Mouse (Mus musculus) common myeloid progenitor, adult 5-6 weeks (primary cell): Measurements from ENCODE around the gene Flt1. TPM values are rescaled to one million over a fixed set of nuclear protein-coding genes. Genes with fewer than 3 reads are reported as not detected.

Experiments
- ATAC-seq: replicated peaks from 2 replicates; pipeline ENCODE4 v1.8.0; 2016; ENCODE audit warnings: low read depth, mild to moderate bottlenecking, moderate TSS enrichment, inconsistent platforms; ENCODE audit not compliant: poor library complexity, severe bottlenecking
- total RNA-seq: library from RNA; stranded (forward); fragments of 200-1000, 187-1606 nt; gene quantifications from 2 replicates; pipeline ENCODE4 v1.2.3, GENCODE M21; 2017

Gene Flt1
- 0.23 TPM in 1 of 2 replicates, not detected in the other for total RNA-seq

DNA sequence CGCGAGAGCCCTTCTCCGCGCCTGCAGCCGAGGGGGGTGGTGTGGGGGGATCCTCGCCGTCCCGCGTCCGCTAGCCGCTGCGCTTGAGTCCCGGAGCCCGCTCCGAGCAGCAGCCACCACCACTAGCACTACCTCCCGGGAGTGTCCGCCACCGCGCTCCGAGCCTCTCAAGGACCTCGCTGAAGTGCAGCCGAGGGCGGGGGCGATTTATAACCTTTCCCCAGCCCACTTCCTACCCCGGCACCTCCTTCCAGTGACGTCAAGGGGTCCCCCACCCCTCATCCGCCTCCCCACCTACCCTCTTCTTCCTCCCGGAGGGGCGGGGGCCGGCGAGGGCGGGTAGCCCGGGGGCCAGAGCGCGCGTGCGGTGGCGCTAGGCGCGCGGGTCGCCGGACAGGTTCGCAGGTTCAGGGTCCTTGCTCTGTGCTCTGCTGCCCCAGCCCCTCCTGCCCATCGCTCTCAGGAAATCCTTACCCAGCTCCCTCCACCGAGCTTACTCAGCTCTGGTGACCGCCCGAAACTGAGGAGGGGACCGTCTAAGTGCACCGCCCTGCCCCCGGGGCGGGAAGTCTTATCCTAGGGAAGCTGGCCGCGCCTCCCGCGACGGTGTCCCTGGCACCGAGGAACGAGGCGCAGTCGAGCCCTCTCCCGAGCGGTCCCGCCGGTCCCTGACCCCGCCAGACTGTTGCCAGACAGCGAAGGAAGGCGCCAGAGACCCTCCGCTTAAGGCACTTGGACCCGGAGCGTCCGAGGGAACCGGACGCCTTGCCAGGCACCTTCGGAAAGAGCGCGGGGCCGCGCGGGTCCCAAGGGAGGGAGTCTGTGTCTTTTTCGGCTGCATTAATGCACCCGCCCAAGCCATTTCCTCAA is at the start of gene Flt1:
Gene Flt1 (minus strand): TSS at position 181 of the 870 bp plus-strand sequence.
- no peak for ATAC-seq

DNA sequence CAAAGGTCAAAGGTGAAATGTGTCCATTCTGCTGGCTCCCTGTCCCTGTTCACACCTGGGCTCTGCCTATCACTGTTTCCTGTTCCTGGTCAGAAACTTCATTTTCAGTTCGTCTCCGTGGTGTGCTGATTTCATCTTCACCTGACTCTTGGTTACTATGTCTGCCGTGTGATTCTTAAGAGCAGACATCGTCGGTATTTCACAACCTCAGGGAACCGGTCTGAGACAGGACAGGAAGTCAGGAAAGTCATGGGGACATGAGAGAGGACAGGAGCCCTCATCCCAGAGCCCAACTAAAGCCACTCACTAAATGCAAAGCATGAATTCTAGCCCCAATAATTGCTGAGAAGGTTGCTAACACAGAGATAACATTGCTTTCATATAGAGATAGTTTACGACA is 49.4 kb upstream of the Flt1 start:
- ATAC-seq: peak; percentile 45; the same call in 1 of the 2 replicates

DNA sequence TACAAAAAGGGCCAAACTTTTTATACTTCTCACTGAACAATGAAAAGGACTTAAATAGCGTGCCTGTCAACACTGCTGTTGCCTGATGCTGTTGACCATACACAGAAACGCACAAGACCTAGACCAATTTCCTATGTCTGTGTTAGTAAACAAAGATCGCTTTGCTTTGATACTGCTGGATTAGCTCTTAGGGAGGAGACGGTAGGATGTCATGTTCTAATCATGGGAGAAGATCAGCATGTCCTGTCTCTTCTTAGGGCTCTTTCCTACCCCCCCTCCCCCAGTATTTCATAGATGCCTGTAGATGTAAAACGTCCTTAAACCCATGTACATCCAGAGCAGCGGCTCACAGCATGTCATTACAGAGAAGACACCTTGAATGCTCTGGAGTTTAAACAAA is 44.1 kb upstream of the Flt1 start:
- no peak for ATAC-seq

DNA sequence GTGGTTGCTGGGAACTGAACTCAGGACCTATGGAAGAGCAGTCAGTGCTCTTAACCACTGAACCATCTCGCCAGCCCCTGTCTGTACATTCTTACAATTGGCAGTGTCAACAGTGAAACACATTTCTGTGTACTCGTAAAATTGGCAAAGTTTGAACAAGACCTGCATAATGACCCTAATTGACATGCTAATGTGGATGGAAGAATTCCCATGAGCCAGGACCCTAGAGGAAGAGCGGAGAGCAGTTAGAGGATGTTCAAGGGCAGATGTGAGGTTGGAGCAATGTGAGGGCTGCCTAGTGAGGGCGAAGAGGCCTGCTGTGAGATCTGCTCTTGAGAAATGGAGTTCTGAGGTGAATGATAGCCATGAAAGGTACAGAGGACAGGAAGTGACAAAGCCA is 38.2 kb upstream of the Flt1 start:
- ATAC-seq: no peak

DNA sequence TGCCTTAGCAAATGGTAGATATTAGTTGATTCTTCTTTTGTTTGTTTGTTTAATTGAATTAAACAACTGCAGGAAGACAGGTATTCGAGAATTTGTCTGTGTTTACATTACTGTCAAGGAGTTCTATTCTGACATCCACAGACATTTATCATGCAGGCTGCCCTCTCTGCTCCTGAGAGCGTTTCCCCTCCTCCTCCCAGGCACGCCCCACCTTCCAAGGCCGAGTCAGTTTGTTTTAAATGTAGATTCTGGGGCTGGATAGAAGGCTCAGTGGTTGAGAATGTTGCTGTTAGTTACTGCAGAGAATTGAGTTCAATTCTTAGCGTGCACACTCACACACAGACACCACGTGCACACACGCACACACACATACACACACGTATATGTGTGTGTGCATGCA is 36.2 kb upstream of the Flt1 start:
- no peak for ATAC-seq

DNA sequence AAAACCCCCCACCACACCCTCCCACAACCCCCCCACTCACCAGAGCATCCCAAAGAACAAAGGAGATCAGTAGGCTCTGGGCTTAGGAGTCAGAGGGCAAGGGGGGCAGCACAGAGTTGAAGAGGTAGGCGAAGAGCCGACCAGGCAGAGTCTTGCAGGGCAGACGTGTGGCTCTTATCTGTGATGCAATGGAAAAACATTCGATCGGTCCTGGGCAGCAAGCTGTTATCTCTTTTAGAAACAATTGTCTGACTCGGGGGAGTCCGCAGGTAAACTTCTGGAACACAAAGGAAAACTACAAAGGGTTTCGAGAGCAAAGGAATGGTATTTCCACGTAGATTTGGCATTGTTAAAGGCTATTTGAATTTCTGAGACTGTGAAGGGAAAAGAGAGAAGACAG is 35.5 kb upstream of the Flt1 start:
- ATAC-seq: no peak

DNA sequence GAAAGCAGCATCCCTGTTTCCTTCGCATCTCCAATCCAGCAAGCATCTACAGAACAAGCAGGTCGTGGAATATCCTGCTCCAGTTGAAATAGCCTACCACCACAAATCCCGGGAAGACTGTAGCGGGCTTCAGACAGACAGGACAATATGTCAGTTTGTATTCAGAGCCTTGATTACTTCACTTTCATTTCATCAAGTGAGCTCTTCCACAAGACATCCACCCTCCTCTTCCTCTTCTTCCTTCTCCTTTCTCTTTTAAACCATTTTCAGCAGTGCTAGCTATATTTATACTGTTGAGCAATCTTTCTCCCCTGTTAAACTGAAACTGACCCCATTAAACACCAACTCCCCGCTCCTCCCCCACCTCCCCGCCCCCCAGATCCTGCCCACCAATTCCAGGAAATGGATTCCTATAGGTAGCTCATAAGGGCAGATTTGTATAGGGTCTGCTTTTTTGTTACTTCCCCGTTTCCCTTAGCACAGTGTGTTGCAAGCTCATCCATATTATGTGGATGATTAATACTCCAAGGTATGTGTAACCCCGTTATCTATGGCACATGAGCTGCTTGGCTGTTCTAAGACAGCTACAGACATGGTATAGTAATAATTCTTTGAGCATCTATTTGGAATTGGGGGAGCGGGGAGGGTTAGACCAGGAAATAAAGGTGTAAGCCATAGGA is 33.0 kb upstream of the Flt1 start:
- peak; percentile 61 for ATAC-seq

DNA sequence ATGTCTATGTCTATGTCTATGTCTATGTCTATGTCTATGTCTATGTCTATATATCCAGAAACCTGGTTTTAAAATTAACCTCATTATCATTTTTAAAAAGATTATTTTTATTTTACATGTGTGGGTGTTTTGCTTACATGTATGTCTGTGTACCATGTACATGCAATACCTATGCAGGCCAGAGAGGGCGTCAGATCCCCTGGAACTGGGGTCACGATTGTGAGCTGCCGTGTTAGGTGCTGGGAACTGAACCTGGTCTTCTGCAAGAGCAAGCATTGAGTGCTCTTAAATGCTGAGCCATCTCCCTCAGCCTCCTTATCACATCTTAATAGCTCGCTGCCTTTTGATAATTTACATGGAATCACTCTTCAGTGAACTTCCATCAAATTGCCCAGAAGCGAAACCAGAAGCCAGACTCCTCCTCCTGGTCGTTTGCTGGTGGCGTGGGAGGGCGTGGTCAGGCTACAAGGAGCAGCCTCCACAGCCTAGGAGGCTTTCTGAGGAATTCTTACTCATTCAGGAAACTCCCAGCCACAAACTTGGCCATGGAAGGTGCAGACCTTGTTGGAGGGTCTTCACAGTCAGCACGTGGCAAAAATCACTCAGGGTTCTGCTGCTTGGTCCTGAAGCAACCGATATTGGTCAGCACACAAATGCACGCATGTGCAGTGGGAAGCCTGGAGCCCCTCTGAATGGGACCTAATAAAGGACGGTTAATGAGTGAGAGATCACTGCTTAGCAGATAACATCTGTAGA is 32.2 kb upstream of the Flt1 start:
- ATAC-seq: peak; percentile 82

DNA sequence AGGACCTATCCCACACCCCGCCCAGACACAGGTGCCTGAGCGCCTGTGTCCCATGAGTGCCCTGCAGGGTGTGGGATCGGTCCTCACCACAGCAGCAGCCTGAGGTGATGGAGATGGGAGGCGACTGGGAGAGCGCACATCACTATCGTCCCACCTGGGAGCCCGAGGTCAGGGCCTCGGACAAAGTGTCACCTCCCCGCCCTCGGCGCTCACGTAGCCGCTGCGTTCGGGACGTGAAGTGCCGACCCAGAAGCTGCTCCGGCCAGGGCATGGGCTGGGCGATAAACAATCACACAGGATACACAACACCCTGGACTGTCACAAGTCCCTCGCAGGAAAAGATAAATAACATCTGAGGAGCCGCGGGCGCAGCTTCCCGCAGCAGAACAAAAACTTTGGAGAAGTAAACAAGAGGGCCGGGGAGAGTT is 27.1 kb upstream of the Flt1 start:
- 0 out of 2 replicates have a peak, but pooled peaks have one; percentile 7 for ATAC-seq

DNA sequence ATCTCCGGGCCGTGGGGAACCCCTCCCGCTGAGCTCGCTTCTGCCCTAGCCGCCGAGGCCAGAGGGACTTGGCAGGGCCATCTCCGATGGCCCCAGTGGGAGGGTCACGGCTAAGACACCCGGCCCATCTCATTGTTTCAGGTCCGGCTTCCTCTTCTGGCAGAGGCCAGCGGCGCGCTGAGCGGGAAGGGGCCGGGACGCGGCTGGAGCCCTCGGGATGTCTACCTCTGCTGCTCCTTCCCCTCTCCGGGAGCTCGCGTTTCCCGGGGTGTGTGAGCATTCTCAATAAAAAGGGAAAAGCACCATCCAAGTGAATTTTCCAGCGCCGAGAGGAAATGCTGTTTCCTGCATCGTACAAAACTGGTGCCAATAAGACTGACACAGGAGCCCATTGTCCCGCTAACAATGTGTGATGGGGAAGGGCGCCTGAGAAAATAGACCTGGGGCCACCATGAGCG is 25.9 kb upstream of the Flt1 start:
- ATAC-seq: peak; percentile 26; the same call in 1 of the 2 replicates

DNA sequence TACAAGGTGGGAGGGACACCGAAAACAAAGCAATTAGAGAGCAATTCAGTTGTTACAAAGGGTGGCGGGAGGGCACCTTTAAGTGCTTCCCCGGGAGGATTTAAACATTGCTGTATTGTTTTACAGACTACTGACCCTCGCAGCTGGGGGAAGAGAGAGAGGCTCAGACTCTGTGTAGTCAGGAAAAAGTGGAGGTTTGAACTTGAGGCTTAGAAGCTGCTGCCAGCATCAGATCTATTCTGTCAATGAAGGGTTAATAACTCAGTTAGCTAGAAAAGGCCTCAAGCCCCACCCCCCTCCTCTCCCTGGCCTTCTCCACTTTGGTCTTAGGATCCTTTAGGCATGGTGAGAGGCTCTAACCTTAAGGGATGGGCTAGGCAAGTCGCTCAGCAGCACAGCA is 24.2 kb upstream of the Flt1 start:
- ATAC-seq: no peak

DNA sequence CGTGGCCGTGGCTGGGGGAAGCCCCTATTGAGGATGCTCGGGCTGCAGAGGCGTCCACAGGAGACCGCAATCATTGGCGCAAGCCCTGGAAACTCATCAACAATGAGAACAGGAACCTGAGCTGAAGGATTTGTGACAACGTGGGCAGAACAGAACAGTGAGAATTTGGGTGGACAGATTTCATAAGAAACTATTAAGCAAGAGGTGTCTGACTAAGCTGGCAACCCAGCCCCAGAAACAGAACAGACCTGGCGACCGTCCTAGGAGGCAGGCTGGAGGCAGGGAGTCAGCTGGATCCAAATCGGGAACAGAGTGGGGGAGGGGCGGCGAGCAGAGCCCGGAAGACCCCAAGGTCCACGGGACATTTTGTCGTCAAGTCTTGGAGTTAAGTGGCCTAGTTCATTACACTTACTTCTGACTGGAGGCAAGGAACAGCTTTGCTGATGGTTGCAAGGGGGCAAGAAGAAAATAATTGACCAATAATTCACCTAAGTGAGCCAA is 22.3 kb upstream of the Flt1 start:
- ATAC-seq: peak; percentile 91

DNA sequence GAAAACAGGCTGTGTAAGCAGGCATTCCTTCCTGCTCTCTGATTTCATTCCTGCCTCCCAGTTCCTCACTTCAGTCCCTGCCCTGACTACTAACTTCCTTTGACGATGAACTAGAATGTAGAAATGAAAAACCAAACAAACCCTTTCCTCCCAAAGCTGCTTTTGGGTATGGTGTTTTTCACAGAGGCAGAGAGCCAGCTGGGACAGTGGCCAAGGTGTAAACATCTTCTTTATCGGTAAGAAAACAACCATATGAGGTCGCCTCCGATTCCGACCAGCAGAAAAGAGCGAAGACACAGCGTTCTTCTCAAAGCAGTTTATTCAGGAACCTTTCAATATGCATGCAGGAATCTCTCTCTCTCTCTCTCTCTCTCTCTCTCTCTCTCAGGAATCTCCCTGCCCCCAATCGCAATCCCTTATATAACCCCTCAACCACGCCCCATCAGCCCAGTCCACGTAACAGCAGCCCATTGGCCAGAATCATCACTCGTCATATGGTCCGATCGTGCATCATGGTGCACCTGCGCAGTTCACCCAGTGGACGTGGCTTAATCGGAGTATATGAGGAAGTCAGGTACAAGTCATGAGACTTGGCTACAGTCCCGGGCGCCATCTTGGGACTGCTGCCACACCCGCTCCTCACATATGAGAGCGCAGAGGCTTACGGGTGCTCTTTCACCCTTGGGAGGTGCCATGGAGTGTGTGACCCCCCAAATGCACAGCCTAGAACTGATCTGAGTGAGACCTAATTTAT is 19.3 kb upstream of the Flt1 start:
- ATAC-seq: no peak

DNA sequence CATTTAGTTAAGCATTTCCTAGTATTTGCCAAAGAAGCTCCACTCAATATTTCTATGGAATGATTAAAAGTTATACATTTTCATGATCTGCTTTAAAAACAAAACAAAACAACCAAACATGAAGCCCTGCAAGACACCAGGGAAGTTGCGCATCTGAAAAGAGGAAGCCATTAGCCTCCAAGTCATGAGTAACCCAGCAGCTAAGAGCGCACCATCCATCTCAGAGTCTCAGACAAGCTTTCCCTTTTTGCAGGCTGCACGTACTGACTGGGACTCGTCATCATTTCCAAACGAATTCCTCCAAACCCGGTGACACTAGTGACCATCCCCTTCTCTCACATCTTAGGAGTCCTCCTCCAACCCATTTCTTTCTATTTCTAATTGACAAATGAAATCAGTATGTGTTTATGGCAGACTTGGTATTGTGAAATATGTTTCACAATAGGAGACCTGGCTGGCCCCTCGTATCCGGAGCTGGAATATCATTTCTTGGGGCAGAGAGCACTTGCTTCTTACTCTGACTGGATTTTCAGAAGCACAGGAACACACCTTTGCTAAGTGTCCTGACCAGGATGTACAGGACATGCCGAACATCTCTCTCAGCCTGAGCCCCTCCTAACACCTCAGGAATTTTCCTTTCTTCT is 16.8 kb upstream of the Flt1 start:
- ATAC-seq: peak; percentile 87

DNA sequence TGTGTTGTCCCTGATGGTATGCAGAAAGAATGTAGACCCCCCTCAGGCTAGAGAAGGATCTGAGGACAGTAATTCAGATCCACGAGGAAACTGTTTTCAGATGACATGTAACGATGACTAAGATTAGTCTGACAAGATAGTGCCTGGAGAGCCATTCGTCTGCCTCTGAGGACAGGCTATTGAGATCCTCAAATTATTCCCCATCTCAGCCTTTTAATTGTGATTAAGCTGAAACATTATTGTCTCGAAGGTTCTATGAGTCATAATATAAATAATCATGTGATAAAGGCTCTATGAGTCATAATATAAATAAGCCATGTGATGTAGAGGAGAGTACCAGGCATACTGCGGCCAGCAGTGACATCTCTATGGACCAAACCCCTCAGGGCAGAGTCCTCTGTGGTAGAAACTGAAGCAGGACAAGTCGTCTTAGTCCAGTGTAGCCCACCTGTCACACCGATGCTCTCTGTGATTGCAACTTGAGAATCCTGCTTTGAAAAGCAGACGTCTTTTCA is 11.0 kb upstream of the Flt1 start:
- ATAC-seq: no peak

DNA sequence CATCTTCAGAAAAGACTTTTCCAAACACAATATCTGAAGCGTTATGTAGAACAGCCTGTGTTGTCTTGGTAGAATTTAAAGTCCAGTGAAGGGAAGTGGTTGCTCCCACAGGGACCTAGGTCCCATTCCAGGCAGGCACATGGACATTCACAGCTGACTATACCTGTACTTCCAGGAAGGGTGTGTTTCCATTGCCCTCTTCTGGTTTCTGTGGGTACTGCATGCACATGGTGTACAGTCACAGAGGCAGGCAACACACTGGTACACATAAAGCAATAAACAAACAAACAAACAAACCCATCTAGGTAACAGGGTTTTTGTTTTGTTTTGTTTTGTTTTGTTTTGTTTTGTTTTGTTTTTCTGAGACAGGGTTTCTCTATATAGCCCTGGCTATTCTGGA is 7.9 kb upstream of the Flt1 start:
- ATAC-seq: 0 out of 2 replicates have a peak, but pooled peaks have one; percentile 47

DNA sequence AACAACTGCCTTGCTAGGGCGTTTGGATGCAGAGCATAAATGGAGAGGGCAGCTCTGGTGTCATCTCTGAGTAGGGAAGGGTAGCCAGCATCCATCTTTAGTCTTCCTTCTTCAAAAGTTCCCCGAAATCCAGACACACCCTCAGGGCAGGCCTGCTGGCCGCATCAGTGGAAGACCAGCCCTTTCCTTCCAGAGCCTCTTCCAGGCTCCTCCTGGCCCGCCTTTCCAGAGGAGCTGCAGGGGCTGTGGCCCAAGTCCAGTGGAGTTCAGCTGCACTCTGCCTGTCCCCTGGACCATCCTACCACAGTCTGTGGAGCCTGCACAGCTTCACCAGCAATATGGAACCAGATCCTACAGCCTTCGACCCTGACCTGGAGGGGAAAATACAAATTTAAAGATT is 7.1 kb upstream of the Flt1 start:
- no peak for ATAC-seq

DNA sequence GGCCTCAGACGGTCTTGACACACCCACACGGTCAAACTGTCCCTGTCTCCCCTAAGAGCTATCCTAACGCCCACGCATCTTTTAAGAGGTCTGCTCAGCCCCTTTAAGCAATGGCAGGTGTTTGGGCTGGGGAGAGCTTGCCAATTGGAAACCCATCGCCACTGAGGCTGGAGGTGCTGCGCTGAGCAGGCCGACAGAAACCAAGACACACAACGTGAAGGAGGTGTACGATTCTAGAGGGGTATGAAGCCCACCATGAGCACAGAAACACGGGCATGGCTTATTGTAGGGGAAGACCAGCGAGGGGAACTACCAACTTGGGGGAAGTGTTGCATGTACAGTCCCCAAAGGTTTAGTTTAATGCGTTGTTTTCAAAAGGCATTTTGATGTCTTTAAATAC is 1.7 kb upstream of the Flt1 start:
- no peak for ATAC-seq
